Mouse (Mus musculus) cerebellum, adult 8-10 months (tissue): ENCODE results near the gene 2410015M20Rik.
"Not testable (repeated sequence)": the region's sequence is repeated elsewhere in the genome, so short reads cannot be mapped to it uniquely, and the experiment has no call there.

Experiments used
- DNase-seq: peaks from one replicate; pipeline ENCODE4 v3.0.0; 2022

Gene 2410015M20Rik

GRCm38 (mm10) chr17:56609452-56610171 lies at the start of gene 2410015M20Rik:
Gene 2410015M20Rik, minus strand, starts transcription at chr17:56609771.
- DNase-seq = peak; percentile 96

- no peak for DNase-seq
Measured at GRCm38 (mm10) chr17:56656171-56656570, 46.6 kb upstream of the 2410015M20Rik start.

- no peak for DNase-seq
Measured at GRCm38 (mm10) chr17:56655311-56655710, 45.7 kb upstream of the 2410015M20Rik start.

GRCm38 (mm10) chr17:56654771-56655170 lies 45.2 kb upstream of the 2410015M20Rik start:
- DNase-seq = no peak

- DNase-seq = no peak
Measured at GRCm38 (mm10) chr17:56651801-56652200, 42.2 kb upstream of the 2410015M20Rik start.

- no peak for DNase-seq
Measured at GRCm38 (mm10) chr17:56647546-56647945, 38.0 kb upstream of the 2410015M20Rik start.

GRCm38 (mm10) chr17:56643237-56643636 lies 33.7 kb upstream of the 2410015M20Rik start:
- DNase-seq = no peak

GRCm38 (mm10) chr17:56634023-56634422 lies 24.5 kb upstream of the 2410015M20Rik start:
- DNase-seq = no peak

GRCm38 (mm10) chr17:56631807-56632206 lies 22.2 kb upstream of the 2410015M20Rik start:
- no peak for DNase-seq

GRCm38 (mm10) chr17:56629800-56630781 lies 20.5 kb upstream of the 2410015M20Rik start:
- DNase-seq = not testable (repeated sequence)

GRCm38 (mm10) chr17:56627530-56628277 lies 18.1 kb upstream of the 2410015M20Rik start, which contains the start of gene Catsperd:
Gene Catsperd, plus strand, starts transcription at chr17:56628143.
- no peak for DNase-seq

GRCm38 (mm10) chr17:56626754-56627470 lies 17.3 kb upstream of the 2410015M20Rik start, which contains the start of gene Lonp1:
Gene Lonp1, minus strand, starts transcription at chr17:56626887.
- peak; percentile 97 for DNase-seq

GRCm38 (mm10) chr17:56626260-56626659 lies 16.7 kb upstream of the 2410015M20Rik start:
- DNase-seq = no peak

- no peak for DNase-seq
Measured at GRCm38 (mm10) chr17:56625495-56625894, 15.9 kb upstream of the 2410015M20Rik start.

- DNase-seq = no peak
Measured at GRCm38 (mm10) chr17:56617628-56618027, 8.1 kb upstream of the 2410015M20Rik start.

- DNase-seq = no peak
Measured at GRCm38 (mm10) chr17:56616725-56617124, 7.2 kb upstream of the 2410015M20Rik start.

- DNase-seq = no peak
Measured at GRCm38 (mm10) chr17:56615792-56616191, 6.2 kb upstream of the 2410015M20Rik start.

- DNase-seq = no peak
Measured at GRCm38 (mm10) chr17:56615136-56615784, 5.7 kb upstream of the 2410015M20Rik start.

GRCm38 (mm10) chr17:56614391-56615135 lies 5.0 kb upstream of the 2410015M20Rik start:
- no peak for DNase-seq

- DNase-seq = not testable (repeated sequence)
Measured at GRCm38 (mm10) chr17:56613893-56614292, 4.3 kb upstream of the 2410015M20Rik start.
